Mouse (Mus musculus): ENCODE results near the gene Prune1. TPM values are rescaled to one million over a fixed set of nuclear protein-coding genes. Genes with fewer than 3 reads are reported as not detected.

Gene Prune1
- polyA plus RNA-seq, 1 experiment = 43.2 TPM

DNA sequence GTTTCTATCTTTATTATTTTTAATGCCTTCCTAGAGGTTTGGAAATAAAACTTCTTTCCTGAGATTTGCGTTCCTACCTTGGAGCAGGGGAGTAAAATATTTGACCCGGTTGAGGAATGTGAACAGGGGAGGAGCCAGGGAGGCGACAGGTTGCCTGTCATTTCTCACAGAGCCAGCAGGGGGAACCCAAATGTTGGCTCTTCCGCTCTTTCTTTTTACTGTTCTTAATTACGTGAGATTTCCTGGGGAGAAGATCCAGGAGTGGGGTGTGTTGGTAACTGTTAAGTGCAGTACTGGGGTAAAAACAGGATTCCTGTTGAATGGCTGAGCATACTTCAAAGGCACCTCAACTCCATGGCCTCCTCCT, 14.2 kb upstream of the Prune1 start:
- no peak for DNase-seq
- Histone ChIP-seq H3K4me1 (ENCODE audit: control insufficient read depth, insufficient read depth, low read length) (peaks cover 5% of the 10 kb centered on the region), H3K4me3 (replicated peaks; ENCODE audit: insufficient read depth, low read depth, low read length) (no peak overlapping the region), H3K27me3 (ENCODE audit: control insufficient read depth, insufficient read depth, low read length) (no peaks in the 10 kb centered on the region), H3K27ac (ENCODE audit: insufficient read depth, low read length) (no peak overlapping the region)
- 13% methylated on average over 5 of the region's 5 CpGs for WGBS
- TF ChIP-seq CTCF (IDR thresholded peaks at IDR 0.05; ENCODE audit: borderline replicate concordance, insufficient read depth, low read depth, low read length) (peak; percentile 62; the same call in 1 of the 2 replicates), POLR2A (IDR thresholded peaks at IDR 0.05; ENCODE audit: borderline replicate concordance, insufficient read depth, low read length) (no peak)

DNA sequence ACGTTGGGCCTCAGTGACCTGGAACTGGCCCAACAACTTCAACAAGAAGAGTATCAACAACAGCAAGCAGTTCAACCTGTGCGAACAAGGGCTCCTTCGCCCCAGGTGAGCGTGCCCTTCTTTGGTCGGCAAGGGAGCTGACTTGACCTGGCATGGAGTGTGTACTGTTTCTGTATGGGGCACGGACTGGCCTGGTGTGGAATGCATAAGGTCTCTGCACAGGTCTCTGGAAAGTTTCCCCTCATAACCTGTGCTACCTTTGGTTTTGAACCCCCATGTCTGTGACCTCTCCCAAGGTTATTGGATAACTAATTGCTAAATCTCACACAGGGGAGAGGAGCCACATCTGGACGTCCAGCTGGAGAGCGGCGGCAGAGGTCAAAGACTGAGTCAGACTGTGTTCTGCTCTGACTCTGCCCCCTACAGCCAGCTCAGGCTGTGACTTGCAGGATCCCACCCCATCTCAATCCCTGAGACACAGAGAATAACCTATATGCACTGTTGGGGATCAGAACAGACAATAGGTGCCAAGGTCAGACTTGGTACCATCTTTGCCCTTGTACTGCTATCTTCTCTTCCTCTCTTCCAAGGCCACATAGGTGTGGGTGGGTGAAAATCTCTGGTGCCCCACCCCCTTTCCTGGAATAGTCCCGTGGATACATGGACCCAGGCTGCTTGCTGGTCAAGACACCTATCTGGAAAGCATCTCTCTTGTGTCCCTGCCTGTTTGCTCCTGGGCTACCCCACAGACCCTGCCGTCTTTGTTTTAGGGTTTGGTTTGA, 13.6 kb upstream of the Prune1 start:
- no peak overlapping the region for H3K4me3 ChIP-seq (replicated peaks; ENCODE audit: insufficient read depth, low read depth, low read length)
- H3K4me1 ChIP-seq (ENCODE audit: control insufficient read depth, insufficient read depth, low read length) = peaks cover 7% of the 10 kb centered on the region
- DNase-seq = no peak
- TF ChIP-seq POLR2A (IDR thresholded peaks at IDR 0.05; ENCODE audit: borderline replicate concordance, insufficient read depth, low read length) (no peak), CTCF (IDR thresholded peaks at IDR 0.05; ENCODE audit: borderline replicate concordance, insufficient read depth, low read depth, low read length) (no peak)
- no peak overlapping the region for H3K27ac ChIP-seq (ENCODE audit: insufficient read depth, low read length)
- no peaks in the 10 kb centered on the region for H3K27me3 ChIP-seq (ENCODE audit: control insufficient read depth, insufficient read depth, low read length)
- 74% methylated on average over 11 of the region's 11 CpGs for WGBS

DNA sequence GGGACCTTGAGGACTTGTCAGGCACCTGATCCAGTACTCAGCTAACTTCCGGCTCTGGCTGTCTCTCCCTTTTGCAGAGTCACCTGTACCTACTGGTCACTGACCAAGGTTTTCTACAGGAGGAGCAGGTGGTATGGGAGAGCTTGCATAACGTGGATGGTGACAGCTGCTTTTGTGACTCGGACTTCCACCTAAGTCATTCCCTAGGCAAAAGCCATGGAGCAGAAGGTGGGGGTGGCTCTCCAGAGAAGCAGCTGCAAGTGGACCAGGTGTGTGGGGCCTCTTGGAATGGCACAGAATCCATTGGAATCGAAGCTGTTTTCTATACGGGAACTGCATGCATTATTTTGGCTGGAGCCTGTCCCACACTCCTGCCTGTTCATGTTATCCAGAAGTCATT, 12.8 kb upstream of the Prune1 start:
- H3K27ac ChIP-seq (ENCODE audit: insufficient read depth, low read length) = no peak overlapping the region
- H3K27me3 ChIP-seq (ENCODE audit: control insufficient read depth, insufficient read depth, low read length) = no peaks in the 10 kb centered on the region
- H3K4me3 ChIP-seq (replicated peaks; ENCODE audit: insufficient read depth, low read depth, low read length) = no peak overlapping the region
- peaks cover 11% of the 10 kb centered on the region for H3K4me1 ChIP-seq (ENCODE audit: control insufficient read depth, insufficient read depth, low read length)
- no peak for DNase-seq
- WGBS = 53% methylated on average over 5 of the region's 5 CpGs
- no peak for TF ChIP-seq CTCF (IDR thresholded peaks at IDR 0.05; ENCODE audit: borderline replicate concordance, insufficient read depth, low read depth, low read length)
- TF ChIP-seq POLR2A (IDR thresholded peaks at IDR 0.05; ENCODE audit: borderline replicate concordance, insufficient read depth, low read length) = no peak

DNA sequence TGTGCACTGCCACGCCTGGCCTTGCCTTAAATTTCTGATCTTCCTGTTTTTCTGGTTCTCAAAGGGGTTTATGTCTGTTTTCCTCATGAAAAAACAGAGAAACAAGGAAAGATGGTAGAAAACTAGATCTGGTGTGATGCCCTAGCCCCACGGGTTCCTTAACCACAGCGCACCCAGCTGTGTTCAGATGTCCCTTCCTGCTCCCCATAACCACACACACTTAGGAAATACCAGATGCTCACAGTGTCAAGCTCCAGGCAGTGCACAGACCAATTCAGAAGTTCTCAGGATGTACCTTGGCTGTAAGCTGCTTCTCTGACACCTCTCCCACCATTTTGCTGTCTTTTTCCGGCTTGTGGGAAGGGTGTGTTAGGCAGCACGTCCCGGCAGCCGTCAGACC, 12.4 kb upstream of the Prune1 start:
- no peaks in the 10 kb centered on the region for H3K27me3 ChIP-seq (ENCODE audit: control insufficient read depth, insufficient read depth, low read length)
- H3K4me1 ChIP-seq (ENCODE audit: control insufficient read depth, insufficient read depth, low read length) = peaks cover 12% of the 10 kb centered on the region
- H3K4me3 ChIP-seq (replicated peaks; ENCODE audit: insufficient read depth, low read depth, low read length) = no peak overlapping the region
- DNase-seq = no peak
- WGBS = 84% methylated on average over 7 of the region's 7 CpGs
- no peak overlapping the region for H3K27ac ChIP-seq (ENCODE audit: insufficient read depth, low read length)
- TF ChIP-seq CTCF (IDR thresholded peaks at IDR 0.05; ENCODE audit: borderline replicate concordance, insufficient read depth, low read depth, low read length) = no peak
- TF ChIP-seq POLR2A (IDR thresholded peaks at IDR 0.05; ENCODE audit: borderline replicate concordance, insufficient read depth, low read length) = no peak

DNA sequence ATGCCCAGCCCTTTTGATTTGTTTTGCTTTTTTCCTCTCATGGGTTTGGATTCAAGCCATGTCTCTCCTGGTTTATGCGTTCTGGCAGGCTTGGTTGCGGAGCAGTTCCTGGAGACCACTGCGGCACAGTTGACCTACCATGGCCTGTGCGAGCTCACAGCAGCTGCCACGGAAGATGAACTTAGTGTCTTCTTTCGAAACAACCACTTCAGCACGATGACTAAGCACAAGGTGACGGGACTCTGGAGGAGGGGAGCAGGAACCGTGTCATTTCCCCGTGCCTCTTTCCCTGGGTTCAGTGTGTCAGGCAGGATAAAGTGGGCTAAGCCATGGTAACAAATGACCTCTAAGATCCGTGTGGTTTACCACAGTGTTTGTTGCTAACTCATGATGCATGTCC, 11.7 kb upstream of the Prune1 start:
- Histone ChIP-seq H3K27ac (ENCODE audit: insufficient read depth, low read length) (no peak overlapping the region), H3K4me3 (replicated peaks; ENCODE audit: insufficient read depth, low read depth, low read length) (no peak overlapping the region), H3K27me3 (ENCODE audit: control insufficient read depth, insufficient read depth, low read length) (no peaks in the 10 kb centered on the region), H3K4me1 (ENCODE audit: control insufficient read depth, insufficient read depth, low read length) (peaks cover 12% of the 10 kb centered on the region)
- no peak for TF ChIP-seq POLR2A (IDR thresholded peaks at IDR 0.05; ENCODE audit: borderline replicate concordance, insufficient read depth, low read length)
- TF ChIP-seq CTCF (IDR thresholded peaks at IDR 0.05; ENCODE audit: borderline replicate concordance, insufficient read depth, low read depth, low read length) = no peak
- 38% methylated on average over 11 of the region's 11 CpGs for WGBS
- DNase-seq = no peak

DNA sequence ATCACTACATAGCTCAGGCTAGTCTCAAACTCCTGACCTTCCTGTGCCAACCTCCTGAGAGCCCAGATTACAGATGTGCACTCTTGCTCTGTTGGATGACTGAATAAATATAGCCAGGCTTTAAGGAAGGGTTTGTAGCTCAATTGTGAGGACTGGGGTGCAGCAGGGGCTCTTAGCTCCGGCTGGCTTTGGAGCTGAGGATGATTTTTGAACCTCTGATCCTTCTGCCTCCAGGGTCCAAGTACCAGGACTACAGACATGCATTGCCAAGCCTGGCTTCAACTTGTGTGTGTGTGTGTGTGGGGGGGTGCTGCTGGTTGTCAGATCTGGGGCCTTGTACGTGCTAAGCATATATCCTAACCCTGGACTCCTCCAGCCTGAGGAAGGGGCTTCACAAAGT, 11.0 kb upstream of the Prune1 start:
- no peak for TF ChIP-seq POLR2A (IDR thresholded peaks at IDR 0.05; ENCODE audit: borderline replicate concordance, insufficient read depth, low read length)
- Histone ChIP-seq H3K4me1 (ENCODE audit: control insufficient read depth, insufficient read depth, low read length) (peaks cover 17% of the 10 kb centered on the region), H3K4me3 (replicated peaks; ENCODE audit: insufficient read depth, low read depth, low read length) (no peak overlapping the region), H3K27ac (ENCODE audit: insufficient read depth, low read length) (no peak overlapping the region), H3K27me3 (ENCODE audit: control insufficient read depth, insufficient read depth, low read length) (no peaks in the 10 kb centered on the region)
- 88% methylated on average over 2 of the region's 2 CpGs for WGBS
- no peak for DNase-seq

DNA sequence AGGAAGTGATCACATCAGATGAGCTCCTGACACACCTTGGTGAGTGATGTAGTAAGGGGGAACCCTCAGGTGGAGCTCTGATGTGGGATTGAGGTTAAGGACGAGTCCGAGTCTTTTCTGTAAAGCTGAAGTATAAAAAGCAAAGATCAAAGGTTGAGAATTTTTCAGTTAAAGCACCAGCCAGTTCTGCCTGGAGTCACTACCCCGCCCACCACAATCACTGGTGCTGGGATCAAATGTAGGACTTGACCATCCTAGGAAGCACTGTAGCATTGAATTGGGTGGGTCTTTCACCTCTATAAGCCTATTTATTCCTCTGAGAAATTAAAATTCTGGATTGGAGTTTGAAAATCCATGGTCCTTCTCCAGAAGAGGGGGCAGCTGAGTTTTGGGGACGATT, 9.2 kb upstream of the Prune1 start:
- no peak for DNase-seq
- H3K4me1 ChIP-seq (ENCODE audit: control insufficient read depth, insufficient read depth, low read length) = peaks cover 21% of the 10 kb centered on the region
- no peak overlapping the region for H3K4me3 ChIP-seq (replicated peaks; ENCODE audit: insufficient read depth, low read depth, low read length)
- H3K27me3 ChIP-seq (ENCODE audit: control insufficient read depth, insufficient read depth, low read length) = no peaks in the 10 kb centered on the region
- TF ChIP-seq CTCF (IDR thresholded peaks at IDR 0.05; ENCODE audit: borderline replicate concordance, insufficient read depth, low read depth, low read length) (no peak), POLR2A (IDR thresholded peaks at IDR 0.05; ENCODE audit: borderline replicate concordance, insufficient read depth, low read length) (no peak)
- WGBS = 85% methylated on average over 4 of the region's 4 CpGs
- no peak overlapping the region for H3K27ac ChIP-seq (ENCODE audit: insufficient read depth, low read length)

DNA sequence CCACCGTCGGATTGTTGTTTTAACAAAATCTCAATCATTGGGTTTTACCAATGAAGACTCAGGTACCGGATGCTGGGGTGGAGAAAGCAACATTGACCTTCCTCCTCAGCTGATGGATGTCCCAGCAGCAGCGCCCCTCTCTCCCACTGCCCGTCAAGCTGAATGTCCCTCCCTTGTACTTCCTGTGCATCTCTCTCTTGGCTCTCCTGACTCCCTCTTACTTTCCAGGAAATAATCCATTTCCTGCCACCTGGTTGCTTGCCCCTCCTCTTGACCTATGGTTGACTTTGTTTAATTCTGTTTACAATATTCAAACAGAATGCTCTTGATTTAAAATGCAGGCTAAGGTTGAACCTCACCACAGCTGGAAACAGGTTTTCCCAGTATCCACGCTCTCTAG, 8.3 kb upstream of the Prune1 start:
- H3K4me3 ChIP-seq (replicated peaks; ENCODE audit: insufficient read depth, low read depth, low read length) = no peak overlapping the region
- no peak for DNase-seq

More for the DNA sequence above, 8.3 kb upstream of the Prune1 start:
- Histone ChIP-seq H3K27me3 (ENCODE audit: control insufficient read depth, insufficient read depth, low read length) (no peaks in the 10 kb centered on the region), H3K27ac (ENCODE audit: insufficient read depth, low read length) (no peak overlapping the region), H3K4me1 (ENCODE audit: control insufficient read depth, insufficient read depth, low read length) (peaks cover 23% of the 10 kb centered on the region)
- WGBS = 47% methylated on average over 6 of the region's 6 CpGs
- TF ChIP-seq CTCF (IDR thresholded peaks at IDR 0.05; ENCODE audit: borderline replicate concordance, insufficient read depth, low read depth, low read length) (no peak), POLR2A (IDR thresholded peaks at IDR 0.05; ENCODE audit: borderline replicate concordance, insufficient read depth, low read length) (no peak)

Measured in cerebellum, adult 2 months (tissue).